Mouse (Mus musculus): ENCODE data around the gene Gm49373.
"Not testable (repeated sequence)": the region's sequence is repeated elsewhere in the genome, so short reads cannot be mapped to it uniquely, and the experiment has no call there.

Gm49373 gene

GRCm38 (mm10) chr9:21067006-21067684 is 5.8 kb downstream of the Gm49373 start, which contains the start of gene Zglp1:
TSS of gene Zglp1 (minus strand) at chr9:21067093.
- DNase-seq: no peak

DNA sequence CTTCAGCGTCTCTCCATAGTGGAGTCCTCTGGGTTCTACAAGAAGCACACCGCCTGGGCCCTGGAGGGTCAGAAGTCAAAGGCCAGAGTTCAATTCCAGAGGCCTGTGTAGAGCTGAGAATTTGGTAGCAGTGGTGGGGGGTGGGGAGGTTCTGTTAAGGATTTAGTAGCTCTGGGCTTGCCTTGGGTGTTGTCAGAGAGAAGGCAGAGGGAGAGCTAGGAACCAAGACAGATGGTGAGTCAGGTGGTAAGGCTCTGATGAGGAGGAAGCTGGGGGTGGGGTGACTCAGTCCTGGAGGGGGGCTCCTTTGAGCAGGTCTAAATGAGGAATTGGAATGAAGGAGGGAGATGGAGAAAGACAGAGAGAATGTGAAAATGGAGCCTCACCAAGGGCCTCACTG is 10.0 kb downstream of the Gm49373 start:
- DNase-seq: no peak

- DNase-seq: no peak
Measured at GRCm38 (mm10) chr9:21051578-21051977, 21.3 kb downstream of the Gm49373 start.

DNA sequence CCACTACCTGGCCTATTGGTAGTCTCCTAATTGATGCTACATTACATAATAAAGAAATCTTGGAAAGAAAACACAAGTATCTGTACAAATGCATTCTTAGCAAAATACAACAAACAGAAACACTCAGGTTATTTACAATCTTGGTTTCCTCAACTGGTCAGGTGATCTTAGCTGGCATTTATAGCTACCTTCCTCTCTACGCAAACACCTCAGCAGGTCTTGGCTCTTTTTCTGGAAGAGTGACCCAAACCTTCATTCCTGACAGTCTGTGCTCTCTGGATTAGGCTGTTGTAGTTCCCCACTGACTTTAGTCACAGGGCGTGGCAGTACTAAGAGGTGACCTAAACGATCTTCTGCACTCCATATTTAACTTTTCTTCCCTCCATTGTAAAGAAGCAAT is 27.7 kb downstream of the Gm49373 start:
- no peak for DNase-seq

- DNase-seq: not testable (repeated sequence)
Measured at GRCm38 (mm10) chr9:21044785-21045184, 28.1 kb downstream of the Gm49373 start.

DNA sequence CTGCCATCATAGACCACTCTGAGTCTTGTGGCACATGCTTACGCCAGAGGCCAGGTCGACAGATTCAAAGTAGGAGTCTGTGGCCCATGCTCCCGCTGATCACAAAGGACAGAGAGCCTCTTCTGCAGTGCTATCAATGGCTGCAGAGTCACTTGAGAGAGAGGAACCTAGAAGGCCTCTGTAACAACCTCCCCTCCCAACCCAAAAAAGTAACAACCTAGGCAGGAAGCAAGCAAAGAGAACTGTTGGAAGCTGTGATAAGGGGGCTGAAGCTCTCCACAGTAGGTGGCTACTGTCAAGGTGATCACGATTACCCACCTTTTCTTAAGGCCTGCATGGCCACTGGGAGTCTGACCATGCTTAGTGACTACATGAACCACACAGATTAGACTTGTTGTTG is 29.3 kb downstream of the Gm49373 start:
- DNase-seq: no peak

DNA sequence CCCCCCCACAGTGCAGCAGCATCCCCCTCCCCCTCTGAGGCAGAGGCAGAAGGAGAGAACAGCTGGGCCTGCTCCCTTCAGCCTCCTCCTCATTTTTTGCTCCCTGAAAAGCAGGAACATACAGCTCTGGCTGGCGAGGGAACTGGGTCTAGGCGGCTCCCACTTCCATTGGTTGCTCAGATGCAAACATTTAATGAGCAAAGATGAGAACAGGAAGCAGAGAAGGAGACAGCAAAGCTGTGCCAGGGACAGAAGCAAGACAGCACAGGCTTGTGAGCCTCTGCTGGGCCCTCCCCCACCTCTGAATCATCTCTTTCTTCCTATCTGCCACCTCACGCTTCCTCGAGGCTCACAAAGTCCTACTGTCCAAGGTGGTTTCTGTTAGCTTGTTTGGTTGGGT is 31.6 kb downstream of the Gm49373 start:
- DNase-seq: no peak

GRCm38 (mm10) chr9:21039779-21040178 is 33.1 kb downstream of the Gm49373 start:
- no peak for DNase-seq

DNA sequence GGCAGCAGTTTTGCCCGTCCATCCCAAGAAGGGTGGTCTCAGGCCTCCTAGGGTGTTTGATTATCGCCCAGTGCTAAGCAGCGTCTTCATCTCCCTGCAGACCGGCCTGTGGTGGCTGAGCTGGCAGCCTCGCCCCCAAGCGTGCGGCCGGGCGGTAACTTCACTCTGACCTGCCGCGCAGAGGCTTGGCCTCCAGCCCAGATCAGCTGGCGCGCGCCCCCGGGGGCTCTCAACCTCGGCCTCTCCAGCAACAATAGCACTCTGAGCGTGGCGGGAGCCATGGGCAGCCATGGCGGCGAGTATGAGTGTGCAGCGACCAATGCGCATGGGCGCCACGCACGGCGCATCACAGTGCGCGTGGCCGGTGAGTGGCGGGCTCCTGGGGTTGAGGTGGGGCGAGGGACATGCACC is 35.4 kb downstream of the Gm49373 start:
- no peak for DNase-seq

GRCm38 (mm10) chr9:21036666-21037065 is 36.2 kb downstream of the Gm49373 start:
- no peak for DNase-seq

- DNase-seq: no peak
Measured at GRCm38 (mm10) chr9:21036161-21036560, 36.7 kb downstream of the Gm49373 start.

DNA sequence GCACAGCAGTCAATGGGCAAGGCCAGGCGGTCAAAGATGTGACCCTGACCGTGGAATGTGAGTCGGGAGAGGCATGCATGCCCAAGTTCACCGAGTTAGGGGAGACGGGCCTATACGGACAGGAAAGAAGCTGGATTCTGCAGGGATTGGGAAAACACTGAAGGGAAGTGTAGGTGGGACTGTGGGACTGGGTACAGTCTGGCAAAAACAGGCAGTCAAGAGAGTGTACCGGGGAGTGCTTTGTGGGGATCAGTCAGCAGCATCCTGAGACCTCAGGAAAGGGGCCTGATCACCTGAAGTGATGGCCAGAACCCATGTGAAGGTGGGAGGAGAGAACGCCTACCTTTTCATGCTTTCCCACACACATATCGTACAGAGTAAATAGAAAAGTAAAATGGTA is 37.3 kb downstream of the Gm49373 start:
- no peak for DNase-seq

DNA sequence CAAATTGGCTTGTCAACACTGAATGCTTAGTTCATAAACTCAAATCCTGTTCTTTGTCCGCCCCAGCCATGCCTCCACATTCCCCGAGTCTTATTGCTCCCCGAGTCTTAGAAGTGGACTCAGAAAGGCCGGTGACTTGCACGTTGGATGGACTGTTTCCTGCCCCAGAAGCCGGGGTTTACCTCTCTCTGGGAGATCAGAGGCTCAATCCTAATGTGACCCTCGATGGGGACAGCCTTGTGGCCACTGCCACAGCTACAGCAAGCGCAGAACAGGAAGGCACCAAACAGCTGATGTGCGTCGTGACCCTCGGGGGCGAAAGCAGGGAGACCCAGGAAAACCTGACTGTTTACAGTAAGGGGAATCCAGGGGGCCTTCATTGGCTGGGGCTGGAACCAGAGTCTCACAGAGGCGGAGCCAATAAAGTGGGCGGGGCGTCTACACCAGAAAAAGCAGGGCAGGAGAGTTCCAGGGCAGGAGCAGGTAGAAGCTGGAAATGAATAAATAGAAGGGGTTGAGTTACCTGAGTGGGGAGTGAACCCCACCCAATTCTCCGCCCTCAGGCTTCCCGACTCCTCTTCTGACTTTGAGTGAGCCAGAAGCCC is 38.3 kb downstream of the Gm49373 start:
- DNase-seq: no peak

DNA sequence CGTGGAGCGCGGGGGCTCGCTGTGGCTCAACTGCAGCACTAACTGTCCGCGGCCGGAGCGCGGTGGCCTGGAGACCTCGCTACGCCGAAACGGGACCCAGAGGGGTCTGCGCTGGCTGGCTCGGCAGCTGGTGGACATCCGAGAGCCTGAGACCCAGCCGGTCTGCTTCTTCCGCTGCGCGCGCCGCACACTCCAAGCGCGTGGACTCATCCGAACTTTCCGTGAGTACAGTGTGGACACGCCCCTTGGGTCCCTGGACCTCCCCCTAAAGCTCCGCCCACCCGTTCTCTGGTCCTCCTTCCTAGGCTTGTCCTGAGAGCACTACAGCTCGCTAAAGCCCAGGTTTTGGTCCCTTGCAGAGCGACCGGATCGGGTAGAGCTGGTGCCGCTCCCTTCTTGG is 39.8 kb downstream of the Gm49373 start:
- DNase-seq: peak; percentile 40

DNA sequence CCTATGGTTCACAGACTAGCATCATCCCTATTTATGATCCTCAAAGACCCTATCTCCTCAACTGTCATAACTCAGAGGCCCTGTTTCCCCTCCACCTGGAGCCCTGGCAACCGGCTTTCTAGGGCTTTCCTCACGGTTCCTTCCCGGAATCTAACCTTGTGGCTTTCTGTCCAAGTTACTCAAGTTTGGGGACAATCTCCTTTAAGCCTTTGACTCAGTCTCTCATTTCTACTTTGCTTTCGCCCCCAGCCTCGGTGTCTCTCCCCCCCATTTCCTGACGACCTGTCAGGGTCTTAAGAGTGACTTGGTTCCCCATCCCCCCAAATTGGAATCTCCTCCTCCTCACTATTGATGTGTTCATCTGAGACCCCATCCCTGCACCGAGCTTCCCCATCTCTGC is 40.4 kb downstream of the Gm49373 start:
- DNase-seq: no peak

DNA sequence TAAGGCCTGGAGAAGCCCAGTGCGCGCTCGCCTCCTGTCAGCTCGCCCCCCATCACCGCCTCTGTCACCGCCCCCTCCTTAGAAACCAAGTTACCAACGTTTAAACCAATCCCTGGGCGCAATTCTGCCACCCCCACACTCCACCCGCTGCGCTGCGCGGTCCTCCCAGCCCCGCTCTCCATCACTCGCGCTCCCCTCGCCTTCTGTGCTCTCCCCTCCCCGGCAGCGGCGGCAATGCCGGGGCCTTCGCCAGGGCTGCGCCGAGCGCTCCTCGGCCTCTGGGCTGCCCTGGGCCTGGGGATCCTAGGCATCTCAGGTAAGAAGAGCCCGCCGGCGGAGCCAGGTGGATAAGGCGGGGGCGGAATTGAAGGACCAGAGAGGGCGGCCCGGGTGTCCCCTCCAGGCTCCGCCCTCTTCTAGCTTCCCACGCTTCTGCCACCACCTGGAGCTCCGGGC is 41.0 kb downstream of the Gm49373 start, which contains the start of gene Icam5:
TSS of gene Icam5 (plus strand) at position 178 of the 456 bp plus-strand sequence.
- no peak for DNase-seq

- DNase-seq: no peak
Measured at GRCm38 (mm10) chr9:21031251-21031895, 41.5 kb downstream of the Gm49373 start.

- DNase-seq: peak; percentile 79
Measured at GRCm38 (mm10) chr9:21030781-21031250, 42.1 kb downstream of the Gm49373 start.

- no peak for DNase-seq
Measured at GRCm38 (mm10) chr9:21030055-21030600, 42.8 kb downstream of the Gm49373 start.

DNA sequence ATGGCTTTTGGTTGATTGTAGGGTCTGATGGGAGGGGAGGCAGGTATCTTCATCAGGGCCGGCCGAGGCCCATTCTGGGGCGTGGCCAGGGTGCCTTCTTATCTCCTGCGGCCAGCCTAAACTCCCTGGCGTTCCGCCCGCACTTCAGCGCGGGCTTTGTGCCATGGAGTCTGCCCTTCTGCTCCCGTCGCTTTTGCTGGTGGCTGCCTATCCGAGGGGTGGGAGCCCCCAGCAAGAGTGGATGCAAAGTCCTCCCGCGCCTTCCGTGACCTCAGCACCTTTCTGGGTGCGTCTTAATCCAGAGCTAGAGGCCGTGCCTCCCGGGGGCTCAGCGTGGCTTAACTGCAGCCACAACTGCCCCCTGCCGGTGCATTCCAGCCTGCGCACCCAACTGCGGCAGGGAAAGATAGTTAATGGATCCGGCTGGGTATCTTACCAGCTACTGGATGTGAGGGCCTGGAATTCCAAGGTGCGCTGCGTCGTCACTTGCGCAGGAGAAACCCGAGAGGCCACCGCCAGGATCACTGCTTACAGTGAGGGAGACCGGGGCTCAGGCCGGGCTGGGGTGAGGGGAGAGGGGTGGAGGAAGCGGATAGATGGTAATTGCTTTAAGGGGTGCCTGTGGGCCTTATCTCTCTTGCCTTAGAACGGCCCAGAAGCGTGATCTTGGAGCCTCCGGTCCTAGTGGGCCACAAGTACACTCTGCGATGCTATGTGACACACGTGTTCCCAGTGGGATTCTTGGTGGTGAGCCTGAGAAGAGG is 43.4 kb downstream of the Gm49373 start, which contains the start of gene Icam4:
TSS of gene Icam4 (plus strand) at position 83 of the 764 bp plus-strand sequence.
- DNase-seq: peak; percentile 45

GRCm38 (mm10) chr9:21028560-21029110 is 44.3 kb downstream of the Gm49373 start:
- no peak for DNase-seq

DNA sequence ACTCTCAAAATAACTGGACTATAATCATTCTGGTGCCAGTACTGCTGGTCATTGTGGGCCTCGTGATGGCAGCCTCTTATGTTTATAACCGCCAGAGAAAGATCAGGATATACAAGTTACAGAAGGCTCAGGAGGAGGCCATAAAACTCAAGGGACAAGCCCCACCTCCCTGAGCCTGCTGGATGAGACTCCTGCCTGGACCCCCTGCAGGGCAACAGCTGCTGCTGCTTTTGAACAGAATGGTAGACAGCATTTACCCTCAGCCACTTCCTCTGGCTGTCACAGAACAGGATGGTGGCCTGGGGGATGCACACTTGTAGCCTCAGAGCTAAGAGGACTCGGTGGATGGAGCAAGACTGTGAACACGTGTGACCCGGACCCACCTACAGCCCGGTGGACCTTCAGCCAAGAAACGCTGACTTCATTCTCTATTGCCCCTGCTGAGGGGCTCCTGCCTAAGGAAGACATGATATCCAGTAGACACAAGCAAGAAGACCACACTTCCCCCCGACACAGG is 45.1 kb downstream of the Gm49373 start:
- no peak for DNase-seq
